23 mouse cellular contexts compared by ENCODE assay signal in genomic region chr16:92880356-92881043, GRCm38 (mm10). TPM values are rescaled to one million over a fixed set of nuclear protein-coding genes. Genes with fewer than 3 reads are reported as not detected.
A peak's percentile ranks its signal among the peaks of the same experiment; 100 is the strongest.
DNase-seq lines count a peak whose midpoint lies in the region; ATAC-seq and TF ChIP-seq lines count a peak whose summit lies in the region.
"Had no signal": no experiment of that assay in that cellular context is flagged by ENCODE, and none has a peak within 500 bp of the region (broad histone marks: within the 10 kb centered on the region; RNA-seq: fewer than 3 reads in every experiment).

No protein-coding gene starts in this region.

- H3K4me1 ChIP-seq in cerebellum, adult 2 months (ENCODE audit: control insufficient read depth, insufficient read depth, low read length), result no peaks in the 10 kb centered on the region
- H3K4me1 ChIP-seq in midbrain, embryonic 10.5 days, result no peaks in the 10 kb centered on the region
- H3K4me1 ChIP-seq: forebrain, embryonic 12.5 days; forebrain, embryonic 15.5 days; hindbrain, embryonic 12.5 days; hindbrain, embryonic 15.5 days had no signal

- TF ChIP-seq CTCF in cerebellum, adult 2 months (IDR thresholded peaks at IDR 0.05; ENCODE audit: borderline replicate concordance, insufficient read depth, low read depth, low read length), result no peak

- WGBS in cerebellum, adult 2 months, result 77% methylated on average over 3 of the region's 3 CpGs
- WGBS in midbrain, embryonic 10.5 days, result 90% methylated on average over 3 of the region's 3 CpGs

- no peak overlapping the region for H3K4me3 ChIP-seq in cerebellum, adult 2 months (replicated peaks; ENCODE audit: insufficient read depth, low read depth, low read length)
- no peak overlapping the region for H3K4me3 ChIP-seq in midbrain, embryonic 10.5 days
- H3K4me3 ChIP-seq: embryonic facial prominence, embryonic 12.5 days; embryonic facial prominence, embryonic 15.5 days; forebrain, embryonic 12.5 days; forebrain, embryonic 15.5 days; hindbrain, embryonic 12.5 days; hindbrain, embryonic 15.5 days had no signal

- no peaks in the 10 kb centered on the region for H3K36me3 ChIP-seq in midbrain, embryonic 10.5 days
- H3K36me3 ChIP-seq: embryonic facial prominence, embryonic 12.5 days; embryonic facial prominence, embryonic 15.5 days; forebrain, embryonic 12.5 days; forebrain, embryonic 15.5 days; G1E; hindbrain, embryonic 12.5 days; hindbrain, embryonic 15.5 days had no signal

- TF ChIP-seq POLR2A in cerebellum, adult 2 months (IDR thresholded peaks at IDR 0.05; ENCODE audit: borderline replicate concordance, insufficient read depth, low read length), result no peak

- H3K9me3 ChIP-seq in midbrain, embryonic 10.5 days (replicated peaks), result no peaks in the 10 kb centered on the region
- H3K9me3 ChIP-seq: embryonic facial prominence, embryonic 12.5 days; embryonic facial prominence, embryonic 15.5 days; forebrain, embryonic 12.5 days; forebrain, embryonic 15.5 days; hindbrain, embryonic 12.5 days; hindbrain, embryonic 15.5 days had no signal

- H3K27me3 ChIP-seq in cerebellum, adult 2 months (ENCODE audit: control insufficient read depth, insufficient read depth, low read length), result no peaks in the 10 kb centered on the region
- no peaks in the 10 kb centered on the region for H3K27me3 ChIP-seq in midbrain, embryonic 10.5 days (ENCODE audit: low read depth, poor library complexity, severe bottlenecking)
- H3K27me3 ChIP-seq: CH12.LX; embryonic facial prominence, embryonic 12.5 days; embryonic facial prominence, embryonic 15.5 days; forebrain, embryonic 12.5 days; forebrain, embryonic 15.5 days; hindbrain, embryonic 12.5 days; hindbrain, embryonic 15.5 days; Patski had no signal

- ATAC-seq in megakaryocyte progenitor cell, adult 5-6 weeks (replicated peaks; ENCODE audit: poor library complexity), result peak; percentile 57
- ATAC-seq: forebrain, embryonic 15.5 days; Patski had no signal

- H3K27ac ChIP-seq in cerebellum, adult 2 months (ENCODE audit: insufficient read depth, low read length), result no peak overlapping the region
- no peak overlapping the region for H3K27ac ChIP-seq in midbrain, embryonic 10.5 days (replicated peaks)
- H3K27ac ChIP-seq: embryonic facial prominence, embryonic 12.5 days; embryonic facial prominence, embryonic 15.5 days; forebrain, embryonic 12.5 days; forebrain, embryonic 15.5 days; hindbrain, embryonic 12.5 days; hindbrain, embryonic 15.5 days had no signal

- peak; percentile 88 for DNase-seq in 416B (ENCODE audit: low read depth)
- DNase-seq in gonadal fat pad, adult 2 months (ENCODE audit: low read depth), result peak; percentile 54
- DNase-seq in cerebellum, adult 2 months, result no peak
- DNase-seq in midbrain, embryonic 10.5 days (ENCODE audit: low spot score), result no peak
- DNase-seq in c-Kit-positive CD71-positive TER-119-positive erythroid progenitor cells, embryonic 14.5 days (ENCODE audit: low spot score), result no peak
- DNase-seq: adrenal gland, adult 2 months; adrenal gland, postnatal 14 days; B cell, adult 2 months; cerebellum, adult 11-12 months; cerebellum, adult 9-10 months; cerebellum, postnatal 14 days; gastrocnemius, postnatal 25 days; heart, adult 11 months had no signal

RNA-seq across cellular contexts. Expression of gene Runx1, which starts 54.6 kb away (rescaled TPM):
- polyA plus RNA-seq in gonadal fat pad, adult 2 months (2012; rRNA removed), result 9.4 and 21.5 TPM in 2 replicates
- total RNA-seq in megakaryocyte progenitor cell, adult 5-6 weeks (2015), result 102 and 107 TPM in 2 replicates
- total RNA-seq in megakaryocyte progenitor cell, adult 5-6 weeks (2017), result 44.3 and 51.3 TPM in 2 replicates
- polyA plus RNA-seq in cerebellum, adult 2 months (2012; rRNA removed), result 0.52 and 0.55 TPM in 2 replicates
- polyA plus RNA-seq in midbrain, embryonic 10.5 days (2016; fragmentation: Nextera tagmentation; extraction: Ambion mirVana), result 0.98 and 1.0 TPM in 2 replicates

Comparison
In these comparisons a context has a peak if more than half of its experiments do, and no peak if none do; other contexts are left out.
1. DNase-seq: peak in 416B (single experiment) and gonadal fat pad, adult 2 months (single experiment); none in cerebellum, adult 2 months (0 of 2), midbrain, embryonic 10.5 days (single experiment) and c-Kit-positive CD71-positive TER-119-positive erythroid progenitor cells, embryonic 14.5 days (single experiment).